Mouse (Mus musculus) lung, embryonic 15.5 days (tissue): ENCODE results near the gene Mpzl3. TPM values are rescaled to one million over a fixed set of nuclear protein-coding genes. Genes with fewer than 3 reads are reported as not detected.

Experiments
- ATAC-seq: fragments of 200-750 bp; cut with Nextera tagmentation; 2 replicates; pipeline ENCODE4 v1.8.0; 2017; ENCODE audit warnings: moderate number of reproducible peaks, borderline replicate concordance; ENCODE audit not compliant: low FRiP score, low TSS enrichment; ENCODE audit errors: extremely low read depth
- H3K27ac ChIP-seq: fragments of 300-500 bp; sonication (generic); 2 replicates; pipeline ENCODE4 v1.5.1; 2015; ENCODE audit warnings: moderate library complexity, mild to moderate bottlenecking, inconsistent platforms
- H3K27me3 ChIP-seq: fragments of 300-500 bp; sonication (generic); 2 replicates; pipeline ENCODE4 v1.6.1; 2015; ENCODE audit warnings: inconsistent platforms
- H3K36me3 ChIP-seq: fragments of 300-500 bp; sonication (generic); 2 replicates; pipeline ENCODE4 v1.6.1; 2015; ENCODE audit warnings: inconsistent platforms
- H3K4me1 ChIP-seq: fragments of 300-500 bp; sonication (generic); 2 replicates; pipeline ENCODE4 v1.6.1; 2015; ENCODE audit warnings: inconsistent platforms
- H3K4me2 ChIP-seq: fragments of 300-500 bp; sonication (generic); 2 replicates; pipeline ENCODE4 v1.6.1; 2015; ENCODE audit warnings: inconsistent platforms, mild to moderate bottlenecking, moderate library complexity
- H3K4me3 ChIP-seq: fragments of 300-500 bp; sonication (generic); 2 replicates; pipeline ENCODE4 v1.5.1; 2015; ENCODE audit warnings: mild to moderate bottlenecking, inconsistent platforms
- H3K9ac ChIP-seq: fragments of 300-500 bp; sonication (generic); 2 replicates; pipeline ENCODE4 v1.6.1; 2015; ENCODE audit warnings: inconsistent platforms
- H3K9me3 ChIP-seq: fragments of 300-500 bp; sonication (generic); 2 replicates; pipeline ENCODE4 v1.6.1; 2016; ENCODE audit warnings: inconsistent platforms
- WGBS: fragments of 180-500 bp; shearing (Covaris S2); methylation state at CpG from one replicate; pipeline ENCODE4 v1.1.7; 2015; 5-methylcytosine and 5-hydroxymethylcytosine counted together
- polyA plus RNA-seq: library from polyadenylated mRNA; unstranded; fragments of >200 nt; fragmentation: Nextera tagmentation; extraction: Ambion mirVana; gene quantifications from 2 replicates; pipeline ENCODE4 v1.2.1, GENCODE M21; 2015

Gene Mpzl3
- polyA plus RNA-seq, 1 experiment from 2014 or later: 2.7 TPM

- no peak overlapping the region for H3K27ac ChIP-seq
- peak; percentile 73; the same call in 1 of the 2 replicates for ATAC-seq
- peaks cover 12% of the 10 kb centered on the region for H3K4me1 ChIP-seq
- no peaks in the 10 kb centered on the region for H3K36me3 ChIP-seq
- H3K9ac ChIP-seq: no peak overlapping the region
- H3K27me3 ChIP-seq: no peaks in the 10 kb centered on the region; the same call in 1 of the 2 replicates
- H3K4me2 ChIP-seq: peak overlapping the region; percentile 61
- no peaks in the 10 kb centered on the region for H3K9me3 ChIP-seq
- peak overlapping the region; percentile 39 for H3K4me3 ChIP-seq
- WGBS: 4% methylated on average over 14 of the region's 14 CpGs
Observed at GRCm38 (mm10) chr9:45115706-45116105, 60.7 kb downstream of the Mpzl3 start.

DNA sequence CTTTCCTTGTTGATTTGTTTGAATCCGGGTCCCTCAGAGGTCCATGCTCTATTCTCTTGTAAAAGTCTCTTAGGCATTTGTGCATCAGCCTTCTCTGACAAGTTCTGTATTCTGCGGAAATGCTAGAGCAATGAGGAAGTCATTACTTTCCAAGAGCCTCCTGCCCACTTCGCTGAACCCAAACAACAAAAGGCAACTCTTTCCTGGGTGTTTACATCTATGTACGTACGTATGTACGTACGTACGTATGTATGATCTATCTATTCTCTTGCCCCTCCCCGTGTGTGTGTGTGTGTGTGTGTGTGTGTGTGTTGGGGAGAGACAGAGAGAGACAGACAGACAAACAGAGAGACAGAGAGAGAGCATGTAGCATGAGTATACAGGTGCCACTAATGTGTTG is 61.8 kb downstream of the Mpzl3 start:
- H3K27me3 ChIP-seq: no peaks in the 10 kb centered on the region; the same call in 1 of the 2 replicates
- H3K27ac ChIP-seq: no peak overlapping the region
- WGBS: 47% methylated on average over 9 of the region's 9 CpGs
- H3K4me3 ChIP-seq: no peak overlapping the region
- no peak overlapping the region for H3K9ac ChIP-seq
- ATAC-seq: no peak
- no peak overlapping the region for H3K4me2 ChIP-seq
- H3K4me1 ChIP-seq: peaks cover 13% of the 10 kb centered on the region
- H3K9me3 ChIP-seq: no peaks in the 10 kb centered on the region
- no peaks in the 10 kb centered on the region for H3K36me3 ChIP-seq

DNA sequence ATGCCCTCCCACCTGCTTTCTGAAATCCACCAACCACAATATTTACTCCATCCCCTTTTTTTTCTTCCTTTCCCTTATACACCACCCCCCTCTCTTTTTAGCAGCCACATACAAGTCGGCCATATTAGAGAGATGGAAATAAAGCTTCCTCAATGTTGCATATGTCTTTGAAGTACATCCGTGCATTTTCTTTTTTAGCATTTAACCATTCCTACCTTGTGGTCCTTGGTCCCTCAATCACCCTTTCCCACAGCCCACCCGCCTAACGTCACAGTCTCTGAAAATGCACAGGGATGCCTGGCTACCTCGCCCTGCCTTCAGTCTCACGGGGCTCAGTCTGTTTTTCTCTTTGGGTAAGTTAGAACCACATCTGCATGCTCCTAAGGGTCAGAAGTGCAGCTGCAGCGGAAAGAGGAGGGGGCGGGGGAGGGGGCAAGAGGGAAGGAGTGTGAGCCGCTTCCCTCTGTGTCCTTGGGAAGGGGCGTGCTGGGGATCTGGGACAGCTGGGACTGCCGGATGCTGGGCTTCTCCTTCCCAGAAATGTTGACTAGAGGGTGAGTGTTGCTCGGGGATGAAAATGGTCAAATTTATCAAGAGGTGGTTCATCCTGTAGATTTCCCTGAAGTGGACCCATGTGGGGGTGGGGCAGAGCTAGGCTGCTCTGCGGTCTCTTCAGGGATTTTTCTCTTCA is 62.9 kb downstream of the Mpzl3 start, which contains the start of gene Scn2b:
Scn2b (plus strand) TSS at position 42 of the 691 bp plus-strand sequence.
- peak within 1 kb of the TSS; percentile 47; the same call in 1 of the 2 replicates for H3K27ac ChIP-seq

DNA sequence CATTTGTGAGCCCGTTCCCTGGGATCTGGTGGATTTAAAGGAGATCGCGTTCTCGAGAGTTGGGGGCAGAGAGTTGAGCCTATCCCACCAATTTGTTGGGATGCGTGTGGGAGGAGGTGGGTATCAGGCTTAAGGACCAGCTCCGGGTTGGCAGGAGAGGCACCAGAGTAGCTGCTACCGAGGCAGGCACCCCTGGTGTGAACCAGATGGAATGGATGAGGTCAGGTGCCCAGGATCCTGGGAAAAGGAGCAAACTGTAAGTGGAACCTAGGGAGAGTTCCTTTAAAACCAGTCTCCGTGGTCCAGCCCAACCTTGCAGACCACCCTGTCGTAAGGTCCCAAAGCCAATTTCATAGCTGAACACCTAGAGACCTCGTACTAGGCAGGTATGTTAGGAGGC is 63.6 kb downstream of the Mpzl3 start:
- ATAC-seq: no peak
- peak overlapping the region; percentile 67 for H3K4me2 ChIP-seq
- 23% methylated on average over 10 of the region's 10 CpGs for WGBS
- no peaks in the 10 kb centered on the region; the same call in 1 of the 2 replicates for H3K27me3 ChIP-seq
- H3K36me3 ChIP-seq: no peaks in the 10 kb centered on the region
- peak overlapping the region; percentile 54 for H3K4me3 ChIP-seq
- peaks cover 16% of the 10 kb centered on the region for H3K4me1 ChIP-seq
- H3K9me3 ChIP-seq: no peaks in the 10 kb centered on the region
- H3K9ac ChIP-seq: peak overlapping the region; percentile 43
- H3K27ac ChIP-seq: no peak overlapping the region

More for the DNA sequence above, 62.9 kb downstream of the Mpzl3 start, which contains the start of gene Scn2b:
- H3K36me3 ChIP-seq: no peaks in the 10 kb centered on the region
- no peak; the same call in 1 of the 2 replicates for ATAC-seq
- H3K4me1 ChIP-seq: peaks cover 16% of the 10 kb centered on the region
- under 1% methylated on average over 13 of the region's 13 CpGs for WGBS
- H3K4me3 ChIP-seq: peak within 1 kb of the TSS; percentile 54
- H3K9ac ChIP-seq: peak within 1 kb of the TSS; percentile 43
- no peaks in the 10 kb centered on the region; the same call in 1 of the 2 replicates for H3K27me3 ChIP-seq
- H3K4me2 ChIP-seq: peak within 1 kb of the TSS; percentile 67
- H3K9me3 ChIP-seq: no peaks in the 10 kb centered on the region

DNA sequence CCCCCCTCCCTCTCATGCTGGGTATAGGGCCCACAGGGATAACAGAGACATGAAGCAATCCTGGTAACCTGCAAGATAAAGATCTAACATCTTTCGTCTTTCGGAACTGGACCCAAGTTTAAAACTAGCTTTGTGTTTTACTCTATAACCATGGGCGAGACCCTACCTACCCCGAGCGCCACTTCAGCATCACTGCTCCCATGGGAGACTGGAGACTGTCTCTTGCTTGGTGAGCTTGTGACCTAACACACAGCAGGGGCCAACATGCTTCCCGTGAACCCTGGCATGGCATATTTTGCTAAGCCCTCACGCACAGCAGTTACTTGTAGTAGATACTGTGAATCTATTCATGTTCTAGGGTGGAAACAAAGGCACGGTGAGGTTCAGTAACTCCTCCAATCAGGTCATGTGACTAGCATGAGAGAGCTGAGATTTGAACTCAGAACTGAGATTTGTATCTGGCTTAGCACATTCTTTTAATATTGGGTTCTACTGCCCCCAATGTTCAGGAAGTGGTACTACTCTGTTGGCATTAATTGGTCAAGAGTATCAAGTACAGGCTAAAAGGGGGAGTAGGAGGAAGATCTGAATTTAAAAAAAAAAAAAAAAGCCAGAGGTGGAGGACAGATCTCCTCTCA is 64.4 kb downstream of the Mpzl3 start:
- no peak for ATAC-seq
- Histone ChIP-seq H3K27ac (no peak overlapping the region), H3K9ac (no peak overlapping the region), H3K4me2 (no peak overlapping the region), H3K9me3 (no peaks in the 10 kb centered on the region), H3K4me3 (no peak overlapping the region), H3K36me3 (no peaks in the 10 kb centered on the region), H3K4me1 (peaks cover 16% of the 10 kb centered on the region), H3K27me3 (no peaks in the 10 kb centered on the region; the same call in 1 of the 2 replicates)
- 90% methylated on average over 8 of the region's 8 CpGs for WGBS

GRCm38 (mm10) chr9:45119954-45120530 is 65.1 kb downstream of the Mpzl3 start:
- H3K4me2 ChIP-seq: no peak overlapping the region
- no peak overlapping the region for H3K27ac ChIP-seq
- H3K27me3 ChIP-seq: no peaks in the 10 kb centered on the region; the same call in 1 of the 2 replicates
- 86% methylated on average over 14 of the region's 14 CpGs for WGBS
- no peak overlapping the region for H3K4me3 ChIP-seq
- H3K9me3 ChIP-seq: no peaks in the 10 kb centered on the region
- H3K4me1 ChIP-seq: peaks cover 16% of the 10 kb centered on the region
- no peak overlapping the region for H3K9ac ChIP-seq
- ATAC-seq: no peak
- H3K36me3 ChIP-seq: no peaks in the 10 kb centered on the region

DNA sequence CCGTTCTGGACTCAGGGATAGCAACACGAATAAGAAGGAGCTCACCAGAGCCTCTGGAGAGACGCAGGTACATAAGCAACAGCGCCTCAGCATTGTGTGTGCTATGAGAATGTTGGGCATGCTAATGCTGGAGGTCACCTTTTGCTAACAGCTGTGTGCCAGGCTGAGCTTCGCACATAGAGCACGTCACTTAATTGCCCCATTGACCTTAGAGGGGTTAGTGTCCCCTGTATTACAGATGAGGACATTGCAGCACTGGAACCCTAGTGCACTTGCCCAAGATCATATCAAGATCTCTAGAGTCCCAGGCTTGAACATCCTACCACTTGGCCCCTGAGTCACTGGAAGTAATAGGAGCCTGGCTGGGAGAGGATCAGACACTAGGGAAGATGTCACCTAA is 65.6 kb downstream of the Mpzl3 start:
- Histone ChIP-seq H3K27me3 (no peaks in the 10 kb centered on the region; the same call in 1 of the 2 replicates), H3K4me2 (no peak overlapping the region), H3K9me3 (no peaks in the 10 kb centered on the region), H3K27ac (no peak overlapping the region), H3K4me3 (no peak overlapping the region), H3K4me1 (peaks cover 16% of the 10 kb centered on the region), H3K9ac (no peak overlapping the region), H3K36me3 (no peaks in the 10 kb centered on the region)
- no peak for ATAC-seq
- WGBS: 86% methylated on average over 6 of the region's 6 CpGs

DNA sequence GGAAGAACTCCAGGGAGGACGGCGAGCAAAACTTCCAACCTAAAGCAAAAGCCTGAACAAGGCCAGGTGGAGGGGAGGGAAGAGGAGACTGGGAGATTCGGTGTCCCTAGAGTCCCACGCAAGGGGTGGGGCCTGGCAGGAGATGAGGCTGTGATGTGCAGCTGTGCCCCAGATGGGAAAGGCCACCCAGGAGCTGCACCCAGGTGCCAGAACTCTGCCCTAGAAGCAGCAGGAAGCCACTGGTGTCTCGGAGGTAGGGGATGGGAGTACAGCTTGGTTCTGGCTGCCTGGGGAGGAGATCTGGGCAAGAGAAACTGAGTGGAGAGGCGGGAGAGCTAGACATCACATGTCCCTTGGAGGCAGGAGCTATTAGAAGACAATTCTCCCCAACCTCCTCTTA is 66.0 kb downstream of the Mpzl3 start:
- no peak overlapping the region for H3K4me2 ChIP-seq

GRCm38 (mm10) chr9:45121769-45122168 is 66.8 kb downstream of the Mpzl3 start:
- Histone ChIP-seq H3K27me3 (no peaks in the 10 kb centered on the region), H3K4me2 (peak overlapping the region; percentile 56), H3K36me3 (no peaks in the 10 kb centered on the region), H3K27ac (peak overlapping the region; percentile 73), H3K9ac (no peak overlapping the region), H3K4me1 (peaks cover 8% of the 10 kb centered on the region), H3K9me3 (no peaks in the 10 kb centered on the region), H3K4me3 (peak overlapping the region; percentile 23)
- peak; percentile 58 for ATAC-seq
- WGBS: 3% methylated on average over 10 of the region's 10 CpGs

More for the DNA sequence above, 66.0 kb downstream of the Mpzl3 start:
- Histone ChIP-seq H3K9me3 (no peaks in the 10 kb centered on the region), H3K9ac (no peak overlapping the region), H3K27me3 (no peaks in the 10 kb centered on the region; the same call in 1 of the 2 replicates), H3K4me1 (peaks cover 12% of the 10 kb centered on the region), H3K4me3 (no peak overlapping the region), H3K27ac (no peak overlapping the region), H3K36me3 (no peaks in the 10 kb centered on the region)
- ATAC-seq: no peak
- 52% methylated on average over 6 of the region's 6 CpGs for WGBS

GRCm38 (mm10) chr9:45122209-45122761 is 67.3 kb downstream of the Mpzl3 start:
- peak overlapping the region; percentile 73 for H3K27ac ChIP-seq
- WGBS: 14% methylated on average over 9 of the region's 9 CpGs
- H3K36me3 ChIP-seq: no peaks in the 10 kb centered on the region
- ATAC-seq: peak; percentile 58
- H3K9me3 ChIP-seq: no peaks in the 10 kb centered on the region
- H3K4me2 ChIP-seq: peak overlapping the region; percentile 56
- peaks cover 8% of the 10 kb centered on the region for H3K4me1 ChIP-seq
- no peaks in the 10 kb centered on the region for H3K27me3 ChIP-seq
- peak overlapping the region; percentile 23 for H3K4me3 ChIP-seq
- no peak overlapping the region for H3K9ac ChIP-seq

GRCm38 (mm10) chr9:45125211-45125610 is 70.2 kb downstream of the Mpzl3 start:
- no peaks in the 10 kb centered on the region for H3K27me3 ChIP-seq
- peaks cover 4% of the 10 kb centered on the region for H3K4me1 ChIP-seq
- no peak overlapping the region for H3K27ac ChIP-seq
- no peak overlapping the region for H3K9ac ChIP-seq
- no peaks in the 10 kb centered on the region for H3K9me3 ChIP-seq
- no peak for ATAC-seq
- no peak overlapping the region for H3K4me3 ChIP-seq
- WGBS: 88% methylated on average over 14 of the region's 14 CpGs
- H3K4me2 ChIP-seq: no peak overlapping the region
- H3K36me3 ChIP-seq: no peaks in the 10 kb centered on the region
